Mouse (Mus musculus) midbrain, embryonic 15.5 days (tissue): ENCODE results near the gene Dclre1a. TPM values are rescaled to one million over a fixed set of nuclear protein-coding genes. Genes with fewer than 3 reads are reported as not detected.
"Not testable (repeated sequence)": the region's sequence is repeated elsewhere in the genome, so short reads cannot be mapped to it uniquely, and the experiment has no call there.

ENCODE experiments used
- ATAC-seq: fragments of 200-750 bp; cut with Nextera tagmentation; replicated peaks from 2 replicates; pipeline ENCODE4 v1.8.0; 2017; ENCODE audit warnings: moderate TSS enrichment
- H3K27ac ChIP-seq: fragments of 300-500 bp; sonication (generic); 2 replicates; pipeline ENCODE4 v1.5.1; 2015; ENCODE audit warnings: mild to moderate bottlenecking, inconsistent platforms
- H3K27me3 ChIP-seq: fragments of 300-500 bp; sonication (generic); replicated peaks from 2 replicates; pipeline ENCODE4 v1.6.1; 2015; ENCODE audit warnings: inconsistent platforms
- H3K36me3 ChIP-seq: fragments of 300-500 bp; sonication (generic); replicated peaks from 2 replicates; pipeline ENCODE4 v1.6.1; 2015; ENCODE audit warnings: inconsistent platforms
- H3K4me1 ChIP-seq: fragments of 300-500 bp; sonication (generic); 2 replicates; pipeline ENCODE4 v1.6.1; 2015; ENCODE audit warnings: inconsistent platforms
- H3K4me2 ChIP-seq: fragments of 300-500 bp; sonication (generic); 2 replicates; pipeline ENCODE4 v1.6.1; 2015; ENCODE audit warnings: inconsistent platforms, mild to moderate bottlenecking, moderate library complexity
- H3K4me3 ChIP-seq: fragments of 300-500 bp; sonication (generic); 2 replicates; pipeline ENCODE4 v1.5.1; 2015; ENCODE audit warnings: mild to moderate bottlenecking, inconsistent platforms
- H3K9ac ChIP-seq: fragments of 300-500 bp; sonication (generic); 2 replicates; pipeline ENCODE4 v1.6.1; 2015; ENCODE audit warnings: mild to moderate bottlenecking, inconsistent platforms
- H3K9me3 ChIP-seq: fragments of 300-500 bp; sonication (generic); 2 replicates; pipeline ENCODE4 v1.6.1; 2016; ENCODE audit warnings: inconsistent platforms
- WGBS: fragments of 180-500 bp; shearing (Covaris S2); methylation state at CpG from one replicate; pipeline ENCODE4 v1.1.7; 2015; ENCODE audit warnings: mixed read lengths; 5-methylcytosine and 5-hydroxymethylcytosine counted together
- polyA plus RNA-seq: library from polyadenylated mRNA; unstranded; fragments of >200 nt; fragmentation: Nextera tagmentation; extraction: Ambion mirVana; gene quantifications from 2 replicates; pipeline ENCODE4 v1.2.1, GENCODE M21; 2015

Gene Dclre1a
- polyA plus RNA-seq, 1 experiment from 2014 or later = 12.6 TPM

DNA sequence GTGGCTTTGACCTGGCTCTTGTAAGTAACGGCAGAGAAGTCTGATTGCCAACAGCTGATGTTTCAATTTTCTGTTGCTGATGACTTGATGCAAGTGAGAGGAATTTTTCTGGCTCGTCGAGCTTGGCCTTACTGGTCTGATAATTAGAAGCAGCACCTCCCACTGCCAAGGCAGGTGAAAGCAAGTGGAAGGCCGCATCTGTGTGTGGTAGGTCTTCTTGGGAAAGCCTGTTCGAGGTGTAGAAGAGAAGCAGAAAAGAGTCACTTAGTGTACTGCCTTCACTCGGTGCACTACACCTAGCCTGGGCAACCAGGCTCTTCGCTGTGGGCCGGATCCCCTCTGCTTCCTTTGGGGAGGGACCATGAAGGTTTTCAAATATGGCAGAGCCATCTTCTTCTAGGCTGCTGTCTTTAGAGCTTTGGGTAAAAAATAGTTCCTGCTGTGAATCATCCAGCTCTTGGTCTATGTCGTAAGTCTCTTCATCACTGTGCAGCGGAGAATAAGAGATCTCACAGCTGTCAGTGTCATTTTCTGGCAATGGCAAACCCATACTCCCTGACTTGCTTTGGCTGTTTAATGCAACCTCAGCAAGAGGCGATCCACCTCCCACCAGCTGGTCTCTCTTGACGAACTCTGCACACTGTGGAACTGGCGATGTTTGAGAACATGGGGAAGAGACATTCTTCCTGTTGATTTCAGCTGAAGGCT, 3.2 kb downstream of the Dclre1a start:
- Histone ChIP-seq H3K27ac (no peak overlapping the region), H3K4me2 (no peak overlapping the region), H3K27me3 (no peaks in the 10 kb centered on the region), H3K4me3 (no peak overlapping the region), H3K4me1 (peaks cover 11% of the 10 kb centered on the region), H3K36me3 (0 out of 2 replicates have a peak, but pooled peaks cover 4% of the 10 kb centered on the region), H3K9me3 (no peaks in the 10 kb centered on the region), H3K9ac (no peak overlapping the region)
- WGBS = 93% methylated on average over 13 of the region's 13 CpGs
- ATAC-seq = no peak

DNA sequence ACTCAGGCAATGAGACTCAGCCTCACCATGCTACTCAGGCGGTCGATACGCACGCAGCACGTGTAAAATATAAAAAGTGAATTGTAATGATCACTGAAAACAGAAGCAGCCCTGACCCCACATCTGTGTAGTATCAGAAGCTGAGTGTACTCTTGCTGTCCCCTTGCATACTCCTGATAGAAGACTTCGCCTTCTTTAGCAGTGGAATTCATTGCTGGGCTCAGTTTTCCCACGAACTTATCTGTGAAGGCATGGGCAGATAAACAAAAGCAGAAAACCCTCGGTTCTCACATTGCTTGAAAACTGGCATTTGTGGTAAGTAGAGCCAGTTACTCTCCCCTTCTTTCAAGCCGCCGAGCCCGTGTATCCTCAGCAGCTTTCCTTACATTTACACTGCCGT, 4.7 kb downstream of the Dclre1a start:
- Histone ChIP-seq H3K9me3 (no peaks in the 10 kb centered on the region), H3K9ac (no peak overlapping the region), H3K4me2 (no peak overlapping the region), H3K36me3 (0 out of 2 replicates have a peak, but pooled peaks cover 4% of the 10 kb centered on the region), H3K4me3 (no peak overlapping the region), H3K4me1 (peaks cover 3% of the 10 kb centered on the region), H3K27me3 (no peaks in the 10 kb centered on the region), H3K27ac (no peak overlapping the region)
- 93% methylated on average over 12 of the region's 12 CpGs for WGBS
- ATAC-seq = no peak

DNA sequence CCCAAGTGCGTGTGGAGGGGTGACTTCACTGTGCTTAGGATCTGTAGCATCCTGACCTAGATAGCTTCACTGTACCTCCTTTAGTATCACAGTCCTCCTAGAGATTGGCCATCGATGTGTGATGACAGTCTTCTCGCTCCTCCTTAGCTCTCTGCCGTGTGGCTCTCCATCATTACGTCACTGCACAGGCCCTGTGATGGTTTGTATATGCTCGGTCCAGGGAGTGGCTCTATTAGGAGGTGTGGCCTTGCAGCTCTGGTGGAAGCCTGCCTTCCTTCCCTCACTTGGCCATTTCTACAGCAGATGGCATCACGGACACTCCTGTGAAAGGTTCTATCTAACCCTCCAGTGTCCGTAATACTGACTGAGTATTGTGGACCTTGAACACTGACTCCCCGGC, 12.3 kb downstream of the Dclre1a start:
- Histone ChIP-seq H3K9me3 (no peaks in the 10 kb centered on the region), H3K9ac (no peak overlapping the region), H3K4me2 (no peak overlapping the region), H3K27ac (no peak overlapping the region), H3K4me3 (no peak overlapping the region), H3K27me3 (no peaks in the 10 kb centered on the region), H3K4me1 (no peaks in the 10 kb centered on the region), H3K36me3 (no peaks in the 10 kb centered on the region)
- 92% methylated on average over 9 of the region's 9 CpGs for WGBS
- no peak for ATAC-seq

DNA sequence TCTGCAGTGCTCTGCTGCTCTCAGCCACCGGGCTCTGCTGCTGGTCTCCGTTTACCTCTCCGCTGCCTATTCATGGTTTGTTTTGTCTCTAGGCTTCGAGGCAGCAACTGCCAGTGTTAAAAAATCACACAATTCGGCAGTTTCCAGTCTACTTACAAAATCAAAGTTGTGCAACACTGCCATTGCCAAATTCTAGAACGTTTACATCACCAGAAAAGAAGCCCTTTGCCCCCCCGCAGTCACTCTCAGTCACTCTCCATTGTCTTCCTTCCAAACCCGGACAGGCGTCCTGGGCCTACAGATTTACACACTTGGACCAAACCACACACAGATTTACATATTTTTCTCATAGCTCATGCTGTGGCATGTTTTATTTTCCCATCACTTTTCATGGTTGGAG, 13.0 kb downstream of the Dclre1a start:
- H3K4me1 ChIP-seq = no peaks in the 10 kb centered on the region
- no peak overlapping the region for H3K4me3 ChIP-seq
- WGBS = 74% methylated on average over 9 of the region's 9 CpGs
- ATAC-seq = no peak
- H3K9ac ChIP-seq = no peak overlapping the region
- H3K4me2 ChIP-seq = no peak overlapping the region
- no peaks in the 10 kb centered on the region for H3K36me3 ChIP-seq
- no peak overlapping the region for H3K27ac ChIP-seq
- H3K27me3 ChIP-seq = no peaks in the 10 kb centered on the region
- no peaks in the 10 kb centered on the region for H3K9me3 ChIP-seq

DNA sequence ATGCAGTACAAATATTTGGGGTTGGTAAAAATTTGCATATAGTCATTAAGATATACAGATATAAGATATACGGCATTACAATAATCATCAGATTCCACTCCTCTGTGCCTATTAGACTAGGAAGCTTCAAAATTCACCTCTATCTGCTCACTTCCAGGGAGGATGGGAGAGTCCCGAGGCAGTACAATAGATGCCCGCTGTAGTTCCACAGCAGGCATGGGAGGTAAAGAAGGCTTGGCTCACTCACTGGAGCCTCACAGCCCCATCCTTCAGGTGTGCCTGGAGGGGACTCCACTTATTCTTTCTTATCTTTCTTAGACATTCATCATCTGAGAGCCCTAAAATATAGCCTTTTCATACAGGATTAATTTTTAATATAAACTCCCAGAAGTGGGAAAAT, 13.7 kb downstream of the Dclre1a start:
- no peaks in the 10 kb centered on the region for H3K4me1 ChIP-seq
- no peaks in the 10 kb centered on the region for H3K27me3 ChIP-seq
- WGBS = 74% methylated on average over 3 of the region's 3 CpGs
- H3K9me3 ChIP-seq = no peaks in the 10 kb centered on the region
- no peak for ATAC-seq
- H3K9ac ChIP-seq = no peak overlapping the region
- no peak overlapping the region for H3K4me3 ChIP-seq
- H3K4me2 ChIP-seq = no peak overlapping the region
- no peak overlapping the region for H3K27ac ChIP-seq
- no peaks in the 10 kb centered on the region for H3K36me3 ChIP-seq

DNA sequence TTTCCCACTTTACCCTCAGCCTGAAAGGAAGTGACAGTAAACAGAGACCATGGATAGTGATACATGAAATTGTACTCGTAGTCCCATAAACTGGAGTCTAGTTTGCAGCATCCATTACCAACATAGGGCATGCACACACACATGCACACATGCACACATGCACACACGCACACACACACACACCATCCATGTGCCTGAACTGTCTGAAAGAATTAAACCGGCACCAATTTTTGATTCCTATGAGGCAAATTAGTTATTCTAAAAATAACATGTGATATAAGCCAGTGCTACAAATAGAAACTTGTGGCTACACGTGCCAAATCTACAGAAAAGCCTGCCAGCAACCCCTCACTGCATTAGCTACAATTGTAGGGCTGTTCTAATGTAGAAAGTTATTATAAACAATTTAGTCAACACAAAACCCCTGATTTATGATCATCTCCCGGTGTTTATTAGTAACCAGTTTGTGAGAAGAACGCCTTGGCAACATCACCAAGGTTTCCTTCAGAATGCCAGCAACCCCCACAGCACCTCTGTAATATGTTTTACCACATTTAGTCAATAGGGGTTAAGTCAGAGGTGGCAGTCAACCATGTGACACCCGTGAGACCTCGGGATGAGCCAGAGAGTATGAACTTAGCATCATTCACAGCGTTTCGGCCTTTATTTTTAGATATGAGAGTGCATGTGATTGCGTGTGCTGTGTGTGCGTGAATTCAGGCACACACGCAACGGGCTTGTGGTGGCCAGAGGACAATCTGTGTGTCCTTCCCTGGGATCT, 14.5 kb downstream of the Dclre1a start:
- no peak overlapping the region for H3K9ac ChIP-seq
- ATAC-seq = no peak
- 91% methylated on average over 14 of the region's 14 CpGs for WGBS
- H3K27ac ChIP-seq = no peak overlapping the region
- no peaks in the 10 kb centered on the region for H3K36me3 ChIP-seq
- H3K4me2 ChIP-seq = no peak overlapping the region
- no peak overlapping the region for H3K4me3 ChIP-seq
- no peaks in the 10 kb centered on the region for H3K4me1 ChIP-seq
- H3K9me3 ChIP-seq = no peaks in the 10 kb centered on the region
- H3K27me3 ChIP-seq = no peaks in the 10 kb centered on the region

DNA sequence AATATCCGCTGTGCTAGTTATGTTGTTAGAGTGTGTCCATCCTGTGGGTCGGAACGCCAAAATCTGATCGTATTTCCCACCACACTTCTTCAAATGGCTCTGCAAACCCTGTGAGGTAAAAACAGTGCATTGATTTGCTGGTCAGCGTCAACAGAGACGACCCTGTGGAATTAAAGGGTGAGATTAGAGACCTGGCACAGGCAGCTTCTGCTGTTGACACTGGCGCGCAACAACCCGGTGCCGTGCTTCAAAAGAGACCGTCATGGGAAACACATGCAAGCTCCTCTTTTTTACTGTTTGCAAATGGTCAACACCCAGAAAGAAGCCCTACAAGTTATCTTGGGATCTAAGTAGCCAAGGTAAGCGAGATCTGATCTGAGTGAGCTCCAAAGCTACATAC, 16.8 kb downstream of the Dclre1a start:
- H3K9ac ChIP-seq = no peak overlapping the region

DNA sequence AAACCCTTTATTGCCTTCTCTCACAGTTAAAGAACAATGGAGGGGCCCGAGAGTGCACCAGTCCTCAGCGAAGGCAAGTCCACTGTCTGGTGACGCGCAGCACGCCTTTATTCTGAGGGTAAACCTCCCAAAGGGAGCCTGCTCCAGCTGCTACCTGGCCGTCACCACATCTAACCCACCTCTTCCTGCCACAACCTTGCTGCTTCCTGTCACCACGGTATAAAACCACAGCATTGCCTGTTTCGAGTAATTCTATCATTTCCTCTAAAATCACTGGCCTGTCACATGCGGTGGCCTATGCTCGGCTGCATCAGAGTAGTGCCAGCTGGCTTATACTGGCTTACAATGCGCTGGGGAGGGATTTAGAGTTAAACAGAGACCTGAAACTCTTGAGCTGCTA, 17.5 kb downstream of the Dclre1a start:
- H3K27me3 ChIP-seq, H3K4me2 ChIP-seq, H3K36me3 ChIP-seq, ATAC-seq, H3K4me1 ChIP-seq, H3K9me3 ChIP-seq, H3K27ac ChIP-seq, H3K9ac ChIP-seq, H3K4me3 ChIP-seq: not testable (repeated sequence)
- no CpG with 5 or more reads among the region's 11 CpGs for WGBS

More for the DNA sequence above, 16.8 kb downstream of the Dclre1a start:
- Histone ChIP-seq H3K36me3 (no peaks in the 10 kb centered on the region), H3K9me3 (no peaks in the 10 kb centered on the region), H3K27ac (no peak overlapping the region), H3K27me3 (no peaks in the 10 kb centered on the region), H3K4me3 (no peak overlapping the region), H3K4me2 (no peak overlapping the region), H3K4me1 (no peaks in the 10 kb centered on the region)
- WGBS = 92% methylated on average over 12 of the region's 12 CpGs
- ATAC-seq = no peak

DNA sequence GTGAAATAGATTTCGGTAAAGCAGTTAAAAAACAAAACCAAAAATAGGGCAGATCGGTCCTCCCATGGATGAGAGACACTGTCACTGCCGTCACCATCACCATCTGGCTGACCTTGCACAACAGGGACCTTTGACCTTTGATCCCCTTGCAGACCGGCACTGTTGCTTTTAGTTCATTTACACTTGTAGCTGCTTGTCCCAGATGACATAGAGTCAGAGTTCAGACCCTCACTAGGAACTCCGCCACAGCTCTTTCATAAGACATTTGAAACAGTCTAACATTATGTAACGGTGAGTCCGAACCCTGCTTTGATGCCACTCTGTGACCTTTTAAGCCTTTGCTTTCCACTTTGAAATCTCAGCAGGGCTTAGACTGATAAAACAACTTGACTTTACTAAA, 28.6 kb downstream of the Dclre1a start:
- no CpG with 5 or more reads among the region's 7 CpGs for WGBS
- not testable (repeated sequence) for H3K9ac ChIP-seq, H3K4me2 ChIP-seq, H3K27me3 ChIP-seq, H3K9me3 ChIP-seq, H3K4me1 ChIP-seq, H3K36me3 ChIP-seq, H3K4me3 ChIP-seq, ATAC-seq, H3K27ac ChIP-seq

DNA sequence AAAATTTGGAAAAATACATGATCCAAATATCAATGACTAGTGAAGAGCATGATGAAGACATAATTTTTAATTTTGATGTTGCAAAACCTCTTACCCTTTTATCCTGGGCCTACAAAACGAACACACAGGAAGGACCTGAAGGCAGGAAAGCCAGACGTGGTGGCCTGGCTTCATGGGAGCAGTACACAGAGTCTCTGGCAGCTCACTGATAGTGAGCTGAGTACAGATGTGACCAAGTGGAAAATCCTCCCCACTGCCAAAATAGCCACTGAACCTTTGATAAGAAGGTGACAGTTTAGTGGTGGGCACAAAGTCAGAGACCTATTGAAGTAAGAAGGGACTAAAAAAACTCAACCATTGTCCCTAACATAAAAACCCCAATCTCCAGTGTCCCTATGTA, 34.5 kb downstream of the Dclre1a start:
- H3K27ac ChIP-seq, H3K4me1 ChIP-seq, H3K9me3 ChIP-seq, H3K4me3 ChIP-seq, H3K36me3 ChIP-seq, H3K4me2 ChIP-seq, H3K27me3 ChIP-seq, H3K9ac ChIP-seq, ATAC-seq: not testable (repeated sequence)
- WGBS = no CpG with 5 or more reads among the region's 2 CpGs

DNA sequence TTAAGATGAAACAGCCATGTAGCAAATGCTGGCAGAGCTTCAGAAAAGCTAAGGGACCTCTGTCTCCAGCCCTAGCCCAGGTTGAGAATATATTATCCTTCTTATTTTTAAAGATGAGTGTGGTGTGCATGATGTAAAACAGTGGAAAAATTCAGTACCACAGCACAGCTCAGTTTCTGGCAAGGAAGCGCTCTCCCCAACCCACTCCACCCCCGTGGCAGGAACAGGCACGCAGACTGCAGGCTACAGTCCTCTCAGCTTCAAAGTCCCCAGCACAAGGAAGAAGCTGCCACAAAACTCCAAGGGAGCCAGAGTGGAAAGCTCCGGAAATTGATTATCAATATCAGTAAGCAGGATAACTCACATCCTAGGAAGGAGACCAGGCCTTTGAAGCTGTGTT, 36.8 kb downstream of the Dclre1a start:
- no CpG with 5 or more reads among the region's 4 CpGs for WGBS
- not testable (repeated sequence) for H3K4me3 ChIP-seq, ATAC-seq, H3K36me3 ChIP-seq, H3K4me2 ChIP-seq, H3K9ac ChIP-seq, H3K4me1 ChIP-seq, H3K9me3 ChIP-seq, H3K27me3 ChIP-seq, H3K27ac ChIP-seq

DNA sequence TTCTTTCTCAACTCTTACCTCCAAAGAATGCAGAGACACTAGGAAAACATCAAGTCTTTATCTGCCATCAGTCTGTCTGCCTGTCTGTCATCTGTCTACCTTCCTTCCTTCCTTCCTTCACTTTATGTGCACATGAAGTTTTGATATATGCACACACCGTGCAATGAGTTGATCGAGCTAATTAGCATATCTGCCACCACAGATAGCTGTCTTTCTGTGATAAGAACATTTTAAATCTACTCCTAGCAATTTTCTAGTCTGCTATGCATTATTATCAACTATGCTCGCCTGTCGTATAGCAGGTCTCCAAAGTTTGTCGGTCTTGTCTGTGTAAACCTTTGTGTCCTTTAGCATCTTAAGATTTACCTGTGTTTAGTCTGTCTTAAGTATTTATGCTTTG, 44.5 kb downstream of the Dclre1a start:
- not testable (repeated sequence) for H3K9me3 ChIP-seq, H3K27me3 ChIP-seq, ATAC-seq, H3K27ac ChIP-seq, H3K9ac ChIP-seq, H3K4me1 ChIP-seq, H3K4me2 ChIP-seq, H3K36me3 ChIP-seq, H3K4me3 ChIP-seq
- no CpG with 5 or more reads among the region's 5 CpGs for WGBS

DNA sequence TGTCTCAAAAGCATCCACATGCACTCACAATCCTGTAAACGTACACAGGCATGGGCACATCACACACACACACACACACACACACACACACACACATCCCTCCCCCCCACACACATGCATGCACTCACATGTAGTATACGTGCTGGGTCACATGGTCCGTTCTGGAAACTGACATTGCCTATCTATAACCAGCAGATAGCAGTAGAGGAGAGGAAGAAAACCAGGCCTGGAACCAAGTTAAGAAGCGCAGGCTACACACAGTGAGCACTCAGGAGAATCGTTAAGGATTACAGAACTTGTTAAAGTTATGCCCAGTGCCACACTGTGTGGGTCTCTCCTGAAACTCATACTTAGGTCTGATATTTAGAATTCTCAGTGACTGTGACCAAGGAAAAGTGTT, 45.0 kb downstream of the Dclre1a start:
- ATAC-seq, H3K4me2 ChIP-seq, H3K9ac ChIP-seq, H3K36me3 ChIP-seq, H3K27ac ChIP-seq, H3K4me3 ChIP-seq, H3K27me3 ChIP-seq, H3K4me1 ChIP-seq, H3K9me3 ChIP-seq: not testable (repeated sequence)
- WGBS = no CpG with 5 or more reads among the region's 5 CpGs
